Mouse (Mus musculus) c-Kit-negative CD71-positive TER-119-positive erythroid progenitor cells, embryonic 14.5 days (primary cell): ENCODE data around the gene Dyrk3.

Experiments
- DNase-seq: peaks from one replicate; pipeline ENCODE4 v3.0.0-alpha.2; 2013; ENCODE audit warnings: low read depth, low spot score

The Dyrk3 gene

GRCm38 (mm10) chr1:131084289-131084688 lies 53.9 kb downstream of the Dyrk3 start:
- DNase-seq, result no peak

- no peak for DNase-seq
Observed at GRCm38 (mm10) chr1:131083609-131084008, 54.5 kb downstream of the Dyrk3 start.

- no peak for DNase-seq
Observed at GRCm38 (mm10) chr1:131083122-131083521, 55.0 kb downstream of the Dyrk3 start.

- no peak for DNase-seq
Observed at GRCm38 (mm10) chr1:131080686-131081085, 57.5 kb downstream of the Dyrk3 start.

GRCm38 (mm10) chr1:131079762-131080161 lies 58.4 kb downstream of the Dyrk3 start:
- DNase-seq, result no peak

- no peak for DNase-seq
Observed at GRCm38 (mm10) chr1:131078761-131079330, 59.3 kb downstream of the Dyrk3 start.
